Mouse (Mus musculus) naive thymus-derived CD4-positive, alpha-beta T cell, adult 2 months (primary cell): Measurements from ENCODE around the gene Cyp24a1.

Source experiments
- DNase-seq: peaks from one replicate; pipeline ENCODE4 v3.0.0-alpha.2; 2011; ENCODE audit warnings: low read depth

Gene Cyp24a1

GRCm38 (mm10) chr2:170438782-170439181 lies 58.2 kb downstream of the Cyp24a1 start:
- no peak for DNase-seq

- DNase-seq = no peak
Measured at GRCm38 (mm10) chr2:170436204-170436603, 60.7 kb downstream of the Cyp24a1 start.
